Mouse (Mus musculus) Patski (cell line): ENCODE measurements around the gene 1700024P04Rik. TPM values are rescaled to one million over a fixed set of nuclear protein-coding genes. Genes with fewer than 3 reads are reported as not detected.

Source experiments
- ATAC-seq: fragments of 100-300 bp; one replicate; pipeline ENCODE4 v1.8.0; 2021
- CTCF ChIA-PET: fragments of 350-600 bp; sonication (Branson Sonifier 250); formaldehyde crosslinking; loops from one replicate; lab custom pipeline; 2022; ENCODE audit warnings: inconsistent platforms; lab: Charles Lee
- POLR2A ChIA-PET: fragments of 350-600 bp; sonication (Branson Sonifier 250); formaldehyde crosslinking; loops from one replicate; lab custom pipeline; 2022; ENCODE audit warnings: antibody characterized with exemption, inconsistent platforms; lab: Charles Lee
- DNase-seq: peaks from one replicate; pipeline ENCODE4 v3.0.0-alpha.2; 2011; ENCODE audit warnings: low read depth, low spot score
- H3K27me3 ChIP-seq: fragments of 371-371 bp; one replicate; pipeline ENCODE4 v1.5.1; 2021
- CTCF ChIP-seq: fragments of 100-300 bp; IDR thresholded peaks from one replicate; pipeline ENCODE4 v1.5.1; 2021
- in situ Hi-C: fragments of 300-500 bp; cut with MboI; formaldehyde crosslinking; loops from 3 replicates; pipeline ENCODE4 v1.11.1; 2018; ENCODE audit warnings: low pct_unique_long_range_greater_than_20kb, mixed read lengths
- polyA plus RNA-seq: library from polyadenylated mRNA; unstranded; gene quantifications from one replicate; pipeline ENCODE4 v1.2.3, GENCODE M21; 2021

The 1700024P04Rik gene
- polyA plus RNA-seq, 1 experiment from 2014 or later = not detected

DNA sequence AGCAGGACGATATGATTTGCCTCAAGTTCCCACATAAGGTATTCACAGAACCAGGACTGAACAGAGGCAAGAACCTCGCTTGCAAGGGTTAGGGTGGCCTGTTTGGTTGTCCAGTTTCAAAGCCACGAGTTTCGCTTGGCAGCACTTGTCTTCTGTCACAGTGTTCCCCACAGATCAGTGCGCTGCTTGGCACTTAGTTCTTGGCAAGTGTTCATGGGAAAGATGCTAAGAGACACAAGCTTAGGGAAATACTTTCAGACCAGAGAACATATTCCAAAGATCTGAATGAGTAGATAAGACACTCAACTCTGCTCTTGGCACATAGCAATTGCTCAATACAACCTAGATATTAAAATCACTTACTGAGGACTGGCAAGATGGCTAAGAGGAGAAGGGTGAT lies 17.8 kb downstream of the 1700024P04Rik start:
- ATAC-seq (no peak), DNase-seq (no peak)
- in situ Hi-C loops = no loop called here
- ChIA-PET POLR2A (no interaction called here), CTCF (no interaction called here)
- H3K27me3 ChIP-seq = no peaks in the 10 kb centered on the region
- TF ChIP-seq CTCF = no peak

- ChIA-PET CTCF (no interaction called here), POLR2A (no interaction called here)
- H3K27me3 ChIP-seq = no peaks in the 10 kb centered on the region
- DNase-seq (no peak), ATAC-seq (no peak)
- no peak for TF ChIP-seq CTCF
- in situ Hi-C loops = no loop called here
Measured at GRCm38 (mm10) chr13:98963612-98964011, 20.8 kb downstream of the 1700024P04Rik start.

- H3K27me3 ChIP-seq = no peaks in the 10 kb centered on the region
- CTCF ChIA-PET = no interaction called here
- no peak for TF ChIP-seq CTCF
- in situ Hi-C loops = no loop called here
- ATAC-seq (no peak), DNase-seq (no peak)
- POLR2A ChIA-PET = no interaction called here
Measured at GRCm38 (mm10) chr13:98958177-98958576, 26.2 kb downstream of the 1700024P04Rik start.

- DNase-seq (no peak), ATAC-seq (no peak)
- CTCF ChIA-PET = no interaction called here
- no peak for TF ChIP-seq CTCF
- POLR2A ChIA-PET = interaction anchor here (0.6 kb wide), 1 partner anchor 85 kb away, joined by 3 read pairs; no protein-coding TSS in a partner anchor
- H3K27me3 ChIP-seq = no peaks in the 10 kb centered on the region
- in situ Hi-C loops = no loop called here
Measured at GRCm38 (mm10) chr13:98956209-98956608, 28.2 kb downstream of the 1700024P04Rik start.

DNA sequence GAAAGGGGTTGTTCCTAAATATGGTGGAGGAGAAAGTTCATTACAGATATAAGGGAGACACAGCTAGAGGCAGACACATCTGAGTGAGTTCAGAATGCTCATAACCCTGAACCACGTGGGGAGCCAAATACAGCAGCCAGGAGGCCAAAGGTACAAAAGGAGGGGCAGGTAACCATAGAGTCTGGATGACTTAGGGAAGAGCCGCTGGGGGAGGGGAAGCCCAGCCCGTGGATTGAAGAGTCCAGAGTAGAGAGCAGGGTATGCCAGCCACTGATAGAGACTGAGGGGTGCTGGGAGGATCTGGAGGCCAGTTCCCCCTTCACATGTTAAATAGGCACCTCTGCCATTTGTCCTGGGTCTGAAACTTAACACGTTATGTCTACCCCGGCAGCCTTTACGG lies 28.7 kb downstream of the 1700024P04Rik start:
- DNase-seq = no peak
- no peak for ATAC-seq
- POLR2A ChIA-PET = no interaction called here
- CTCF ChIA-PET = interaction anchor here (0.9 kb wide), 1 partner anchor 11 kb away, joined by 3 read pairs; no protein-coding TSS in a partner anchor
- in situ Hi-C loops = no loop called here
- H3K27me3 ChIP-seq = no peaks in the 10 kb centered on the region
- TF ChIP-seq CTCF = no peak

DNA sequence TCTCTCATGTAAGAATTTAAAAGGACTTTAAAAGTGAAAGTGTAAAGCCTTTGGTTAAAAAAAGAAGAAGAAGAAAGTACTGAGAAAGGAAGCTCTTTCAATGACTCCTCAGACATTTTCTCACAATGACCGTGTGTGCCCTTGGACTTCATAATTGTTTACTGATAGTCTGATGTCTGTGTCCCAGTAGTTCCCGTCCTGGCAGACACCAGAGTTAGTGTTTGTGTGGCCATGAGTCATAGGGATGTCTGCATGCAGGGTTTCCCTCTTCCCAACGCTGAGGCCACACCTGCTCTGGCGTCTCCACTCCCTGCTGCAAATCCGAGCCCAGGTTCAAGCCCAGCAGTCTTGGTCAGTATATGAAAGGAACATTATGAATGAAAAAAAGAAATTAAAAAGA lies 29.1 kb downstream of the 1700024P04Rik start:
- ATAC-seq = no peak
- TF ChIP-seq CTCF = no peak
- H3K27me3 ChIP-seq = no peaks in the 10 kb centered on the region
- POLR2A ChIA-PET = no interaction called here
- CTCF ChIA-PET = interaction anchor here (0.9 kb wide), 1 partner anchor 12 kb away, joined by 3 read pairs; no protein-coding TSS in a partner anchor
- in situ Hi-C loops = no loop called here
- no peak for DNase-seq

DNA sequence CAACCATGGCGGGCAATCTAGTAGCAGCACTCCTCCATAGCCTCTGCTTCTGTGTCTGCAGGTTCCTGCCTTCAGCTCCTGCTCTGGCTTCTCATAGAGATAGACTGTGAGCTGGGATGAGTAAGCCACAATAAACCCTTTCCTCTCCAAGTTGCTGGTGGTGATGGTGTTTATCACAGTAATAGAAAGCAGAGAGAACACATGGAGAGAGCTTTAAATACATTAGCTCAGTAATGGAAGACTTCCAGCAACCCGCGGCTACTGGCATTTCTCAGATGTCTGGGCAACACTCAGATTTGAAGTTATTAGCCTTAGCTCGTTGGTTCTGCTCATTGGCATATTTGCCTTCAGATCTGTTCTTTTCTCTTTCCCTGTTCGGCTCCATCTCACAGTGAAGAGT lies 30.5 kb downstream of the 1700024P04Rik start:
- no peak for ATAC-seq
- ChIA-PET POLR2A (interaction anchor here (1.0 kb wide), 1 partner anchor 43 kb away, joined by 3 read pairs; no protein-coding TSS in a partner anchor), CTCF (no interaction called here)
- DNase-seq = peak; percentile 73
- in situ Hi-C loops = no loop called here
- TF ChIP-seq CTCF = no peak
- H3K27me3 ChIP-seq = no peaks in the 10 kb centered on the region

GRCm38 (mm10) chr13:98951951-98952350 lies 32.4 kb downstream of the 1700024P04Rik start:
- DNase-seq (no peak), ATAC-seq (no peak)

GRCm38 (mm10) chr13:98948146-98948545 lies 36.2 kb downstream of the 1700024P04Rik start:
- H3K27me3 ChIP-seq = no peaks in the 10 kb centered on the region
- DNase-seq (no peak), ATAC-seq (no peak)
- CTCF ChIA-PET = no interaction called here
- POLR2A ChIA-PET = no interaction called here
- no peak for TF ChIP-seq CTCF
- in situ Hi-C loops = loop anchor here (5.0 kb wide), 1 partner anchor 144 kb away; no protein-coding TSS in a partner anchor

More at GRCm38 (mm10) chr13:98951951-98952350, 32.4 kb downstream of the 1700024P04Rik start:
- ChIA-PET POLR2A (no interaction called here), CTCF (no interaction called here)
- in situ Hi-C loops = no loop called here
- no peaks in the 10 kb centered on the region for H3K27me3 ChIP-seq
- no peak for TF ChIP-seq CTCF

DNA sequence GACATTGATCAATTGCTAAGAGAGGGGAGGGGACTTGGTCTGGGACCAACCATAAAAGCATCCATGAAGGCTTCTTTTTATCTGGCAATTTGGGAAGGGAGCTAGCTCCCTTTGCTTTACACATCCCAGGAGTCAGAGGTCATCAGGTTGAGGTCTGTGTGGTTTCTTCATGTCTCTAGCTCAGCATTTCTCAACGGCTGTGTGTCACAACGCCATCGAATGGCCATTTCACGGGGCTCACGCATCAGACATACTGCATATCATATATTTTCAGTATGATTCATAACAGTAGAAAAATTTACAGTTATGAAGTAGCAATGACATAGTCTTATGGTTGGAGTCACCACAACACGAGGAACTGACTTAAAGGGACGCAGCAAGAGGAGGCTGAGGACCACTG lies 37.9 kb downstream of the 1700024P04Rik start:
- in situ Hi-C loops = loop anchor here (5.0 kb wide), 1 partner anchor 146 kb away; no protein-coding TSS in a partner anchor
- TF ChIP-seq CTCF = no peak
- DNase-seq = no peak
- ChIA-PET CTCF (interaction anchor here (1.2 to 1.7 kb wide), 2 partner anchors 21 to 147 kb away, joined by 3 to 4 read pairs; no protein-coding TSS in a partner anchor), POLR2A (no interaction called here)
- H3K27me3 ChIP-seq = no peaks in the 10 kb centered on the region
- no peak for ATAC-seq

- POLR2A ChIA-PET = no interaction called here
- ATAC-seq (peak; percentile 44), DNase-seq (peak; percentile 84)
- H3K27me3 ChIP-seq = no peaks in the 10 kb centered on the region
- no peak for TF ChIP-seq CTCF
- CTCF ChIA-PET = interaction anchor here (1.2 to 1.7 kb wide), 2 partner anchors 21 to 148 kb away, joined by 3 to 4 read pairs; no protein-coding TSS in a partner anchor
- in situ Hi-C loops = loop anchor here (5.0 kb wide), 1 partner anchor 146 kb away; no protein-coding TSS in a partner anchor
Measured at GRCm38 (mm10) chr13:98945908-98946307, 38.5 kb downstream of the 1700024P04Rik start.
